Mouse (Mus musculus): ENCODE measurements around the gene Cd99l2. TPM values are rescaled to one million over a fixed set of nuclear protein-coding genes. Genes with fewer than 3 reads are reported as not detected.

Cd99l2 gene
- polyA plus RNA-seq, 1 experiment, result 0.58 TPM

- Histone ChIP-seq H3K27me3 (ENCODE audit: control insufficient read depth) (no peaks in the 10 kb centered on the region), H3K9me3 (ENCODE audit: control insufficient read depth, low read length) (no peaks in the 10 kb centered on the region), H3K4me3 (replicated peaks) (no peak overlapping the region), H3K36me3 (ENCODE audit: control insufficient read depth) (peaks cover 51% of the 10 kb centered on the region), H3K4me1 (ENCODE audit: control insufficient read depth) (peaks cover 69% of the 10 kb centered on the region)
- TF ChIP-seq GATA1 (IDR thresholded peaks at IDR 0.05; ENCODE audit: low read length) (no peak), TAL1 (IDR thresholded peaks at IDR 0.05; ENCODE audit: low read length) (no peak)
Observed at GRCm38 (mm10) chrX:71475084-71475483, 17.6 kb downstream of the Cd99l2 start.

GRCm38 (mm10) chrX:71474296-71474956, 18.2 kb downstream of the Cd99l2 start:
- peak overlapping the region; percentile 47 for H3K4me3 ChIP-seq (replicated peaks)
- no peaks in the 10 kb centered on the region for H3K27me3 ChIP-seq (ENCODE audit: control insufficient read depth)
- peaks cover 70% of the 10 kb centered on the region for H3K4me1 ChIP-seq (ENCODE audit: control insufficient read depth)
- TF ChIP-seq TAL1 (IDR thresholded peaks at IDR 0.05; ENCODE audit: low read length) (peak; percentile 26; the same call in 1 of the 3 replicates), GATA1 (IDR thresholded peaks at IDR 0.05; ENCODE audit: low read length) (peak; percentile 69)
- no peaks in the 10 kb centered on the region for H3K9me3 ChIP-seq (ENCODE audit: control insufficient read depth, low read length)
- H3K36me3 ChIP-seq (ENCODE audit: control insufficient read depth), result peaks cover 52% of the 10 kb centered on the region

DNA sequence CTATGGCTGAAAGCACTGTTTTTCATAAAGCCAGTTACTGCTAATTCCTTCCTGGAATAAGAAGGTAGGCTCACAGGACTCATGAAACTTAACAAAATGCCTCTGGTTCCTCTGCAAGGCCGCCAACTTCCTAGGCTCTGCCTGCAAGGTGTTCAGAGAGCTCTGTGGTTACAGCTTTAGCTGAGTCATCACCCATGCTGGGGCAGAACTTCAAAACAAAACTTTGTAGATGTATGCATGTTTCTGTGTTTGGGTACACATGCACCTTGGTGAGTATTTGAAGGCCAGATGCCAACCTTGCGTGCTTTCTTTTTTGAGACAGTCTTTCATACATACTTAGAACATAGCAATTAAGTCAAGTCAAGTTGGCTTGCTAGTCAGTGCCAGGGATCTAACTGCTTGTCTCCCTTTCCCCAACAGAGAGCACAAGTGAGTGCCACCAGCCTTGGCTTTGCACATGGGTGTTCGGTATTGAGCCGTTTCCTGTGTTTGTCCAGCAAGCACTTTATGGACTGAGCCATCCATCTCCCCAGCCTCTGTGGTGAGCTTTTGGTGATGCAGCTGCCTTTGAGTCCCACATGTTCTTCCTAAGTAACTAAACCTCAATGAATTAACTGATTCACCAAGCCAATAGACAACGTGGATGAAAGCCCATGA, 23.9 kb downstream of the Cd99l2 start:
- TF ChIP-seq TAL1 (IDR thresholded peaks at IDR 0.05; ENCODE audit: low read length) (no peak), GATA1 (IDR thresholded peaks at IDR 0.05; ENCODE audit: low read length) (no peak)
- Histone ChIP-seq H3K9me3 (ENCODE audit: control insufficient read depth, low read length) (no peaks in the 10 kb centered on the region), H3K36me3 (ENCODE audit: control insufficient read depth) (peaks cover 35% of the 10 kb centered on the region), H3K4me1 (ENCODE audit: control insufficient read depth) (peaks cover 72% of the 10 kb centered on the region), H3K27me3 (ENCODE audit: control insufficient read depth) (no peaks in the 10 kb centered on the region), H3K4me3 (replicated peaks) (no peak overlapping the region)

- TF ChIP-seq GATA1 (IDR thresholded peaks at IDR 0.05; ENCODE audit: low read length) (no peak), TAL1 (IDR thresholded peaks at IDR 0.05; ENCODE audit: low read length) (no peak)
Observed at GRCm38 (mm10) chrX:71467491-71467890, 25.2 kb downstream of the Cd99l2 start.

GRCm38 (mm10) chrX:71465417-71465816, 27.2 kb downstream of the Cd99l2 start:
- TF ChIP-seq TAL1 (IDR thresholded peaks at IDR 0.05; ENCODE audit: low read length) (no peak), GATA1 (IDR thresholded peaks at IDR 0.05; ENCODE audit: low read length) (no peak)
- Histone ChIP-seq H3K36me3 (ENCODE audit: control insufficient read depth) (peaks cover 20% of the 10 kb centered on the region), H3K4me3 (replicated peaks) (no peak overlapping the region), H3K4me1 (ENCODE audit: control insufficient read depth) (peaks cover 64% of the 10 kb centered on the region), H3K27me3 (ENCODE audit: control insufficient read depth) (no peaks in the 10 kb centered on the region), H3K9me3 (ENCODE audit: control insufficient read depth, low read length) (no peaks in the 10 kb centered on the region)

More at GRCm38 (mm10) chrX:71467491-71467890, 25.2 kb downstream of the Cd99l2 start:
- Histone ChIP-seq H3K36me3 (ENCODE audit: control insufficient read depth) (peaks cover 27% of the 10 kb centered on the region), H3K4me1 (ENCODE audit: control insufficient read depth) (peaks cover 70% of the 10 kb centered on the region), H3K4me3 (replicated peaks) (no peak overlapping the region), H3K9me3 (ENCODE audit: control insufficient read depth, low read length) (no peaks in the 10 kb centered on the region), H3K27me3 (ENCODE audit: control insufficient read depth) (no peaks in the 10 kb centered on the region)

DNA sequence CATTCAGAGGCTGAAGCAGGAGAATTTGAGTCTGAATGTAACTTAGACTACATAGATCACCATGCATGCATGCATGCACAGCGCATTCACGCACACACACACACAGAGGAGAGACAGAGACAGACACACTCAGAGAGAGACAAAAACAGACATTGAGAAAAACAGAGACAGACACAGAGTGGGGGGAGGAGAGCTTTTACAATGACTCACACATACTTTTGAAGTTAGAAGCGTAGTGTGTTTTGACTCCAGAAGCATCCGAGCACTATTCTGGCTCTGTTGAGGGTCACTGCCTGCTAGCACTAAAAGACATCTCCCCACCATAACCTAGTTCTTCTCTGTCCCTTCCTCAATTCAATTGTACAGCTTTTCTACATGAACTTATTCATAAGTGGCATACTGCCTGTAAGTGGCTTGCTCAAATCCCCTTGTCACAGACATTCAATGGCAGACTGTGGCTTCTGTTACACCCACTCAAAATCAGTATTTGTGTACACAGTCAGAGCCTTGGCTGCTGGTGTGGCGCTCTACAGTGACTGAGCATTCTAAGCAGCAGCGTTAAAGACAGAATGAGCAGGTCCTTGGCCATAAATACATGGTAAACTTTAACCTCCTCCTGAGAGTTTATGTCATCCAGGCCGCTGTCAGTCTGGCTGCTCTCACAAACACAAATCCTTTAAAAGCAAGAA, 28.4 kb downstream of the Cd99l2 start:
- H3K4me3 ChIP-seq (replicated peaks), result no peak overlapping the region
- peaks cover 57% of the 10 kb centered on the region for H3K4me1 ChIP-seq (ENCODE audit: control insufficient read depth)
- H3K27me3 ChIP-seq (ENCODE audit: control insufficient read depth), result no peaks in the 10 kb centered on the region
- H3K9me3 ChIP-seq (ENCODE audit: control insufficient read depth, low read length), result no peaks in the 10 kb centered on the region
- TF ChIP-seq TAL1 (IDR thresholded peaks at IDR 0.05; ENCODE audit: low read length) (no peak), GATA1 (IDR thresholded peaks at IDR 0.05; ENCODE audit: low read length) (no peak)
- peaks cover 15% of the 10 kb centered on the region for H3K36me3 ChIP-seq (ENCODE audit: control insufficient read depth)

DNA sequence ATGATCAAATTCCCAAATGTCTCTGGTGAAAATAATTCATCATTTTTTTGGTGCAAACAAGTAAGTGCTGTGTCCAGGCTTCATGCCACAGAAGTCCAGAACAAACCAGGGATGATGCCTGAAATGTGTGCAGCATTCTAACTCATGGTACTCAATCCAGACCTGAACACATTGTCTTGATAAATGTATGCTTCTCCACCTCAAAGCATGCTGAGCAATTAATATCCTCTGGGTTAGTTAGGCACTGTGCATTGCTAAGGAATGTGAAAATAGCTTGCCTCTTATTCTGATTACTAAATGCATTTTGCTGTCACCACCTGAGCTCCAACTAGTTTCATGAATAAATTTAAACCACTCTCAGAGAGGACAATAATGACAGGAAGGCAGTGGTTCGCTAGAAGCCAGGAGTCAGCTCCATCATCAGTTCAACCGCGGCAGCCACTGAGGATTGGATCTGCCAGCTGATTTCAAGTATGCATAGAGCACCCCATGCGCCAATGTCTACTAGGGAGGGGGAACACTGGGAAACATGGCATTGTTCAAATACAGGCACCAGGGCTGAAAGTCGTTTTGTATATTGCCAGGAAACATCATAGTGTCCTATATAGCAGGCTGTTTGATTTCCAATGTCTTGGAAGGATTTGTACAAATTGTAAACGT, 36.4 kb downstream of the Cd99l2 start:
- Histone ChIP-seq H3K36me3 (ENCODE audit: control insufficient read depth) (peaks cover 30% of the 10 kb centered on the region), H3K9me3 (ENCODE audit: control insufficient read depth, low read length) (no peaks in the 10 kb centered on the region), H3K4me1 (ENCODE audit: control insufficient read depth) (peaks cover 4% of the 10 kb centered on the region), H3K4me3 (replicated peaks) (no peak overlapping the region), H3K27me3 (ENCODE audit: control insufficient read depth) (no peaks in the 10 kb centered on the region)
- no peak for TF ChIP-seq GATA1 (IDR thresholded peaks at IDR 0.05; ENCODE audit: low read length)
- TF ChIP-seq TAL1 (IDR thresholded peaks at IDR 0.05; ENCODE audit: low read length), result no peak

- Histone ChIP-seq H3K36me3 (ENCODE audit: control insufficient read depth) (peaks cover 61% of the 10 kb centered on the region), H3K4me1 (ENCODE audit: control insufficient read depth) (peaks cover 2% of the 10 kb centered on the region; the same call in 1 of the 2 replicates), H3K9me3 (ENCODE audit: control insufficient read depth, low read length) (no peaks in the 10 kb centered on the region), H3K27me3 (ENCODE audit: control insufficient read depth) (no peaks in the 10 kb centered on the region), H3K4me3 (replicated peaks) (no peak overlapping the region)
- TF ChIP-seq GATA1 (IDR thresholded peaks at IDR 0.05; ENCODE audit: low read length) (no peak), TAL1 (IDR thresholded peaks at IDR 0.05; ENCODE audit: low read length) (no peak)
Observed at GRCm38 (mm10) chrX:71442916-71443315, 49.7 kb downstream of the Cd99l2 start.

Data from erythroblast, embryonic 14.5 days (primary cell).